Mouse (Mus musculus) embryo, embryonic 9.5 days (tissue): ENCODE measurements around the gene Gm4779.
A peak's percentile ranks its signal among the peaks of the same experiment; 100 is the strongest.
"Not testable (repeated sequence)": the region's sequence is repeated elsewhere in the genome, so short reads cannot be mapped to it uniquely, and the experiment has no call there.

Experiments used
- DNase-seq: peaks from one replicate; pipeline ENCODE4 v3.0.0-alpha.2; 2017; ENCODE audit errors: extremely low spot score

Gm4779 gene

DNA sequence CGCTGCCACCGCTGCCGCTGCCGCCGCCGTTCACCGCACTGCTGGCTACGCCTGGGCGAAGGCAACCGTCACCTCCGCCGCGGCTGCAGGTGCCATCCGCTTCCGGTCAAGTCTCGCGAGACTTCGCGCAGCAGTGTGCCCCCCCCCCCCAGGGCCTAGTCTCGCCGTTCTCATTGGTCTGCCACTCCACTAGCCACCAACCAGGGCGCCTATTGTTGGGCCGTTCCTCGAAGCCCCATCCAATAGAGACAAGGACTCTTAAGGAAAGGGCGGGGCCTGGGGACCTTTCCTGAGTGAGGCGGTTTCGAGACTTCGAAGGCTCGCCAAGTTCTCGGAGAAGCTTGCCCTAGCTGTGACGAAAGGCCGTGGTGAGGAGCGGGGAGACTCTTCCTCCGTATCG lies at the start of gene Gm4779, which contains the start of gene 8030474K03Rik:
TSS of gene Gm4779 (minus strand) at position 82 of the 400 bp plus-strand sequence.
TSS of gene 8030474K03Rik (plus strand) at position 315 of the 400 bp plus-strand sequence.
- DNase-seq: no peak

DNA sequence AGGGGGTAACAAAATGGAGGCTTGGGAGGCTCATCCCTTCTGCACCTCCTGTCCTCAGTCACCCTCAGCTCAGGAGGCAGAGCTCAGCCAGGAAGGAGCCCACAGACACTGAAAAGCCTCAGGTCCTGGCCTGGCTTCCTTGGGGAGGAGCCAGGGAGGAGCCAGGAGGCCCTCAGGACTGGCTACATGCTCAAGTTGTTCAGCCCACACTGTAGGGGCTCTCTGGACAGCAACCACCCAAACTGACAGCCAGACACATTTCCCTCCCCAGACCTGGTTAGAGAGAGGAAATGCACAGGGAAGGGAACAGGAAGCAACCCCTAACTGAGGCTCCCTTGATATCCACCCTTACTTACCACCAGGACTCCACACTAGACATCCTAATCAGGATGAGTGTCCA lies 25.8 kb upstream of the Gm4779 start:
- not testable (repeated sequence) for DNase-seq

DNA sequence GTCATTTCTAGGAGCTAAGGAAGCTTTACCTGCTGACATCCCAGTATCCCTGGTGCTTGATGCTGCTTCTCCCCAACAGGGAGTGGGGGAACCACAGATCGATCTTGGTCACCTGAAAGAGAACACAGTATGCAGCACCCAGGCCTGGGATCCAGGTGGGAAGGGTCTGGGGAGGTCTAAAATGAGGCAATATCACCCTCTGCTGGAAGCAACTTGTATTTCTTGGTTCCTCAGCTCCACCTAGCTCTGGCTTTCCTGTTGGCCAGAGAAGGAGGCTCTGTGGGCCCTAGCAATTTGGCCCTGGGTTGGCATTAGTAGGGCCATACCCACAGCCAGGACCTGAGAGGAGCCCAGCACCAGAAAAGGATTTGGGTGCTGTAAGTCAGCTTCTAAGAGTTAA lies 24.9 kb upstream of the Gm4779 start:
- peak; percentile 3 for DNase-seq

DNA sequence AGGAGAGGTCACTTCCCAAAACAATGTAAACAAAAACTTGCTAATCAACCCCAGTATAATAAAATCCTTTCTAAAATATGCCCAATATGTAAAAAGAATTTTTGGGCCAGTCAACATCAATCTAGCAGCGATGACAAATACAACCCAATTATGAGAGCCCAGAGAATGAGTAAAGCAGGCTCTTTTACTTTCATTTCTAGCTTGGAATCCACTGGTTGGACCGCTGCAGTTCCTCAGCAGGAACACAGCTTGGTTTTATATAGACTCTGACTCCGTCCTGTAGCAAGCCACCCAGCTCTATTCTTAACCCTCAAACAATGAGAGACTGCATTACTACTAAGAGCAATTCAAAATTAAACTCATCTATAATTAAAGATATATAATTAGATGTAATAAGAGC lies 17.5 kb upstream of the Gm4779 start:
- no peak for DNase-seq

DNA sequence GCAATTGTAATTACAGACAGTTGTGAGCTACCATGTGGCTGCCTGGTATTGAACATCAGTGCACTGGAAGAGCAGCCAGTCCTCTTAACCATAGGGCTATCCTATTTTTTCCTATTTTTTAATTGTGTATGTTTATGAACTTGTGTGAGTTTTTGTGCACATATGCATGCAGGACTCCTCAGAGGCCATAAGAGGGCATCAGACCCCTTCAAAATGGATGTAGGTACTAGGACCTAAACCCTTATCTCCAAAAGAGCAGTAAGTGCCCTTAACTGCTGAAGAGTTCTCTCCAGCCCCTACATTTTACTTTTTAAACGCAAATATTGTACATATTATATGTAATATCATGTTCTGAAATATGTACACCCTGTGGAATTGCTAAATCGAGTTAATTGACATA lies 11.3 kb upstream of the Gm4779 start:
- DNase-seq: peak; percentile 4

DNA sequence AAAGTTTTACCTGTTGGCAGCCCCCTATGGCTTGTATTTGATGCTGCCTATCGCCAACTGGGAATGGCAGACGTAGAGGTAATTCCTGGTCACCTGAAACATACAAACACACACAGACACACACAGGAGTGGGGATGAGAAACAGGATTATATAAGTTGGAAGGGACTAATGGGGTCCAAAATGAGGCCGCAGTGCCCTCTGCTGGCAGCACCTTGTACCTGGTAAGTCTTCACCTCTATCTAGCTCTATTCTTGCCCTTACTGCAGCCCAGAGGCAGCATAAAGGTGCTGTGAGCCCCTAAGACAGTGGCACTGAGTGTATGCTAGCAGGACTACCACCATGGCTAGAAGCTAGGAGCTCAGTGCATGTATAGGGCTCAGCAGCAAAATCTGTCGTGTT lies 2.7 kb downstream of the Gm4779 start:
- peak; percentile 4 for DNase-seq

DNA sequence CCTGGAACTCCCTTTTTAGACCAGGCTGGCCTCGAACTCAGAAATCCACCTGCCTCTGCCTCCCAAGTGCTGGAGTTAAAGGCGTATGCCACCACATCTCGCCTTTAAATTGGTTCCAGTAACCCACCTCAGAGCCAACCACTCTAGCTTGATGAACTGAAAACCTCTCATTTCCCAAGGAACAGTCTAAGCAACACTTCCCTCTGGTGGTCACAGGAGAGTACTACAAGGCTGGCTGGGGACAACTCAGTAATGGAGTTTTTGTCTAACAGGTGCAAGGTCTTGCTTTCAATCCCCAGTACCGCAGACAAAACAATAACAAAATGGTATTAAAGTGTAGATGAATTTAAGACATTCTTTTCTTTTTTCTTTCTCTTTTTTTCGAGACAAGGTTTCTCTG lies 22.2 kb downstream of the Gm4779 start:
- peak; percentile 32 for DNase-seq

DNA sequence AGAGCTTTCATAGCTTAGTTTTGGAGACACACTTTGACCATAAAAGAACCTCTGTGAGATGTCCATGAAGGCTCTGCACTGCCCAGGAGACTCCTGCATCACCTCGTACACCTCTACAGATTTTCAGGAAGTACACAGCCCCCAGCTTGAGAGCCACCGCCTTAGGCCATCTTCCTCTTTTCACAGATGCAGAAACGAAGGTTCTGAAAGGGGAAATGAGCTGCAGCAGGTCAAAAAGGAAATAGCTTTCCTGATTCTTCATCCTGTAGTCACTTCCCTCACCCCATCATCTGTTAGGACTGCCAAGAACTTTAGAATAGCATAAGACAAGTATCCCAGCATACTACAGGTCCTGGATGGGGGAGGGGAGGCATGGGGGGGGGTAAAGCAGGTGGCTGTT lies 23.9 kb downstream of the Gm4779 start:
- DNase-seq: no peak

DNA sequence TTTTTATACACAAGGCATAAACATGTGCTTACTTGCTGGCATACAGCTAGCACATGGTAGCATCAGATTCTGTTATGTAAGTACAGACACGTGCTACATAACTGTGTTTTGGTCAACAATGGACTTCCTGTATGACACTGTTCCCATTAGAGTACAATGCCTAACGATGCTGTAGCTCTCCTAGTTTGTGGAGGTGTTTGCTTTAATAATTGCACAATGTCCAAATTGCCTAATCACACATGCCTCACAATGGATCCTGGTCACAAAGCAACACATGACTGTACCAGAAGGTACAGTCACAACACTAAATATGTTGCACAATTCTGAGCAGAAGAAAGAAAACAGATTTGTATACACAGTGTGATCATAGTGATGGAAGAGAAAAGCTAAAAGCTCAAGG lies 24.7 kb downstream of the Gm4779 start:
- no peak for DNase-seq

DNA sequence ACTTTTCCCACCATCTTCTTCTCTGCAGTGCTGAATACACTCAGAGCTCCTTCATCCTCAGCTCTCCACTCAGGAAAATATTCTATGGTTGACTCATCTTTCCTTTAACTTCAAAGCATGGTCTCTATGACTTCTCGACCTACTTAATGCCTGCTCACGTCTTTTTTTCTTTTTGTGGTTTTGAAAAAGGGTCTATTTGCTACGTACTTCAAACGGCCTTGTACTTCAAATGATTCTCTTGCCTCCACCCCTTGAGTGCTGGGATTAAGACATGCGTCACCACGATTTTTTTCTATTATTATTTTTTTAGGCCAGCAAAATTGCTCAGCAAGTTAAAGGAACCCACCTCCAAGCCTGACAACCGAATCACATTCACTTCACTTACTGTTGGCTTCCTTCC lies 26.9 kb downstream of the Gm4779 start:
- no peak for DNase-seq

DNA sequence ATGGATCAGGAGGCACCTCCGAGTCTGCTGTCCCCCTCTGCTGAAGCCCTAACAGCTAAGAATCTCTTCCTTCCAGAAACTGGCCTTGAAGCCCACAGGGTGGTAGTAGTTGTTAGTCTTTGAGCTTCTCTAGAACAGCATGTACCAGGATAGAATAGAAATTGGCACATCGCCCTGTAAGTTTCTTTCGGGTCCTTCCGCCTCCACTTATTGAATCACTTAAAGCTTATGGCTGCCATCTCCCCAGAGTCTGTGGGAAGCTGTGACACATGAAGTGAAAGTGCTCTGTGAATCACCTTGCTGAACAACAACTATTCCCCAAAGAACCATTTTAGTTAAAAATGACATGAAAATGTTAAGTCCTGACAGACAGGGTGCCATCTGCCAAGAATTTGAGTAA lies 29.1 kb downstream of the Gm4779 start:
- DNase-seq: no peak

DNA sequence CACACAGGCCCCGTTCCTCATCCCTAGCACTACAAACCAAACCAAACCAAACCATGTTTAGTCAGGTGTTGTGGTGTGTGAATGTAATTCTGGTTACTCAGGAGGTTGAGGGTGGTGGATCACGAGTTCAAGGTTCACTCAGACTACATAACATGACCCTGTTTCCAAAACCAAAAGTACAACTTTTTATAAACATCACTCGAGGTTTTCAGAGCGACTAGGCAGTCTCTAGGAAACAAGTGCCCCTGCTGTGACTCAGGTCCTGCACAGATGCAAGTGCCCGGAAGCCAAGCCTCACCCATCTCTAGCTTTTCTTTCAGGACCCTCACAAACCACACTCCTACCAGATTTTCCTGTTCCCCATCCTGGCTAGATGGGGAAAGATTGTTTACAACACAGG lies 29.6 kb downstream of the Gm4779 start:
- no peak for DNase-seq

DNA sequence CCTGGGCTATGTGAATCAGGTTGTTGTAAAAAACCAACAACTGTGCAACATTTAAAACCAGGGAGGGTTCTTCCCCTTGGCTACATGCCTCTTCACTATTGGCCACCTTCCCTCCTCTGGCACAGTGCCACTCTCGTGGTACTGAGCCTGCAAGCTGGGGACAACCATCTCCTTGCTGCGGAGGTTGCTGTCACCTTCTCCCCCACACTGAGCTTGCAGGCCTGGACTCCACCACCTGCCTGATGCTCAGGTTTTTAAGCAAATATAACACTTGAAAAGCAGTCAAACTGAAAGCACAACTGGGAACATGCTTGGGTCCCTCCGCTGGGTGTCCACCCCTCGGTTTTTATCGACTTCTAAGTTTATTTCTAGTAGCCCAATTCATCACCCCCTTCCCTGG lies 39.7 kb downstream of the Gm4779 start:
- no peak for DNase-seq

DNA sequence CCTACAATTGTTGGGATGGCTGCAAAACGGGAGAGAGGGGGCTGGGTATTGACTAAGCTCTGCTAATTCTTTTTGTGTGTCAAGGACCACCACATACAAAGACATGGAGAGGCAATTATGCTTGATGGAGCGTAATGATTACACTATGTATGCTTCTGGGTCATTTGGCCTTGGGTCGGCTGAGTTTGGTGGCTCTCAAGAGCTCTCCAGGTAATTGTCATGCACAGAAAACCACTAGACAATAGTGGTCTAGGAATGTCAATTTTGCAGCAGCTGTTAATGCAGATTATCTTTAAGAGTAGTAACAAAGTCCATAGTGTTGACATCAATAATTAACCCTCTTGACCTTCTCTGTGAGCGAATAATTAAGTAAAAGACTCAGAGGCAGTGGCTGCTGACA lies 44.1 kb downstream of the Gm4779 start:
- DNase-seq: no peak

DNA sequence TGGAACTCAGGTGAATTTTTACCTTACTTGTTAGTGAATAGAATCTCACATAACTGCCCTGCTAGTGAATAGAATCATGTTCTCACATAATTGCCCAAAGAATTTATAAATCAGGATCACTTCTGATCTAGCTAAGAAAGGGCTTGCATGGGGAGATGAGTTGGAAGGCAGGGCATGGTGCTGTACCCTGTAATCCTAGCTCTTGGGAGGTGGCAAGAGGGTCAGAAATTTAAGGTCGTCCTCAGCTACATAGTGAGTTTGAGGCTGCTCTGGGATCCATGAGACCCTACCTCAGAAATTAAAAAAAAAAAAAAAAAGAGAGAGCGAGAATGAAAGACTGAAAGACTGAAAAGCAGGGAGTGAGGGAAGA lies 53.2 kb downstream of the Gm4779 start:
- no peak for DNase-seq

DNA sequence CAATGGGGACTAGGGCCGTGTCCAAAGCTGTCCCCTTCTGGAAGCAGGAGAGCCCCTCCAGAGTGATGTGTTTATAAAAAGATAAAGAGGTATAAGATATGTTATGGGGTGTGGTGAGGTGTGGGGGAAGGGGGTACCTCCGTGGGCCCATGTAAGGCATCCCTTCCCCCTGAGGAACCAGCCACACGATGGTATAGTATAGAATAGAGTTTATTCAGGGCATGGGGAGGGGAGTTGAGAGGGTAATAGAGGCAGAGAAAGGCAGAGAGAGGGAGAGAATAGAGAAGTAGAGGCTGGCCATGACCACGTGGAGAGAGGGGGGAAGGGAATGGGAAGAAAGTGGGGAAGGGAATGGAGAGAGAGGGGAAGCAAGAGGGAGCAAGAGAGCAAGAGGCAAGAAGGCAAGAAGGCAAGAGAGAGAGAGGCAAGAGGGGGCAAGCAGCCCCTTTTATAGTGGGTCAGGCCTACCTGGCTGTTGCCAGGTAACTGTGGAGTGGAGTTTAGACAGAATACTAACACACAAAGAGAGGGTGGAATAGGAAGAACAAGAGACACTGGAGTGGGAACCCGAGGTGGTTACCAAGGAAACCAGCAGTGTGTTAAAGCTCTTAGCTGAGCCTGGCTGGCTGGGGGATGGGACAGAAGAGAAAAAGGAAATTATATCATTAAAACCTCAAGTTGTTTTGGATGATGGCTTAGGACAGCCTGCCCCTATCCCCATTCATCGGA lies 53.7 kb downstream of the Gm4779 start:
- no peak for DNase-seq
